ENCODE assay signal across 17 mouse cellular contexts in the genomic region with DNA sequence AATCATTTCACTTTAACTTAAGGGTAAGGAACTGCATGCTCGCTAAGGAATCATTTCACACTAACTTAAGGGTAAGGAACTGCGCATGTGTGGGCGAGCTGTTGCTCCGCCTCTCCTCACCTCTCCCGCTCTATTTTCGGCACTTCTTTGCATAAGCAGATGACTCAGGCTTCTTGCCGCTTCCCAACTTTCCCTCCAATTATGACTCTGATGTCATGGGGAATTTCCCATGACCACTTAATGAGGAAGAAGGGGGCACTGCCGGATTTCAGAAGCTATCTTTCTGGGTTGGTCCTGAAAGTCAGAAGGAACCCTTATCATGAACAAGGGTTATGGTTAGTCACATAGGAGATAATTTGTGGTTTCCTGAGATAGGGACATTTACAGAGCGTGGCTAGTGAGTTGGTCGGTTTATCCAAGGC. TPM values are rescaled to one million over a fixed set of nuclear protein-coding genes. Genes with fewer than 3 reads are reported as not detected.
DNase-seq lines count a peak whose midpoint lies in the region; ATAC-seq and TF ChIP-seq lines count a peak whose summit lies in the region.
"Had no signal": no experiment of that assay in that cellular context is flagged by ENCODE, and none has a peak within 500 bp of the region (broad histone marks: within the 10 kb centered on the region; RNA-seq: fewer than 3 reads in every experiment).

No protein-coding gene starts in this region.

- H3K36me3 ChIP-seq in G1E (replicated peaks): no peaks in the 10 kb centered on the region
- H3K36me3 ChIP-seq: heart, embryonic 12.5 days; hindbrain, embryonic 15.5 days; liver, embryonic 15.5 days had no signal

- no peaks in the 10 kb centered on the region for H3K9me3 ChIP-seq in G1E (replicated peaks)
- H3K9me3 ChIP-seq: heart, embryonic 12.5 days; hindbrain, embryonic 15.5 days; liver, embryonic 15.5 days had no signal

- no peak overlapping the region for H3K4me3 ChIP-seq in G1E (ENCODE audit: low read depth, low read length)
- H3K4me3 ChIP-seq: erythroblast, embryonic 14.5 days; heart, embryonic 12.5 days; hindbrain, embryonic 15.5 days; liver, embryonic 15.5 days had no signal

- peak; percentile 87 for ATAC-seq in G1E (ENCODE audit: extremely low read depth, insufficient number of reproducible peaks, low FRiP score, poor library complexity, severe bottlenecking)
- ATAC-seq in activated CD4-positive, CD25-positive, alpha-beta regulatory T cell, adult 4 months: no peak

- peaks cover 46% of the 10 kb centered on the region for H3K27me3 ChIP-seq in G1E (ENCODE audit: insufficient read depth, low read length)
- H3K27me3 ChIP-seq: heart, embryonic 12.5 days; hindbrain, embryonic 15.5 days had no signal

- DNase-seq in layer of hippocampus, adult 8-10 months (ENCODE audit: low spot score in 2 of 2): peak; percentile 2 to 8
- DNase-seq in layer of hippocampus, adult 9-11 months: no peak
- DNase-seq in G1E (ENCODE audit: low spot score): no peak
- DNase-seq in frontal cortex, postnatal 36 days (ENCODE audit: low spot score in 2 of 2): peak; percentile 61 to 81
- peak; percentile 55 for DNase-seq in right cerebral cortex, postnatal 25 days
- no peak for DNase-seq in adrenal gland, postnatal 4 days (ENCODE audit: low spot score in 2 of 2)
- DNase-seq in yolk sac, embryonic 10.5 days (ENCODE audit: low spot score): no peak
- DNase-seq: cerebellum, postnatal 36 days had no signal

- H3K4me1 ChIP-seq in G1E (ENCODE audit: insufficient read depth, low read depth, low read length): peaks cover 22% of the 10 kb centered on the region
- H3K4me1 ChIP-seq: liver, embryonic 15.5 days had no signal

- TF ChIP-seq CTCF in G1E (IDR thresholded peaks at IDR 0.05; ENCODE audit: low read depth, low read length): no peak

RNA-seq across cellular contexts. Expression of gene Poc1b, which starts 25.3 kb away (rescaled TPM):
- total RNA-seq in layer of hippocampus, adult 8-10 months (2022): 10 to 100 TPM in 1 of 4 experiments, 1 to 10 TPM in 3; 7.4 to 11.2 (median 8.1) TPM
- 53.0 and 54.0 TPM in 2 replicates for total RNA-seq in G1E (2014; fragmentation: Nextera tagmentation)
- total RNA-seq in G1E (2017): 3.0 and 5.6 TPM in 2 replicates
- 17.4 and 20.7 TPM in 2 replicates for polyA plus RNA-seq in G1E (2012)
- 10 to 100 TPM; 10.4 to 10.8 TPM for polyA plus RNA-seq in activated CD4-positive, CD25-positive, alpha-beta regulatory T cell, adult 4 months (2017; shearing (Covaris generic))
- total RNA-seq in adrenal gland, postnatal 4 days (2021): 10 to 100 TPM; 15.1 to 16.4 TPM

RNA-seq across cellular contexts. Expression of gene Galnt4, which starts 26.4 kb away (rescaled TPM):
- 1 to 10 TPM; 3.4 to 4.7 (median 3.8) TPM for total RNA-seq in layer of hippocampus, adult 8-10 months (2022)
- total RNA-seq in G1E (2014; fragmentation: Nextera tagmentation): 4.2 and 4.6 TPM in 2 replicates
- 4.5 and 4.8 TPM in 2 replicates for total RNA-seq in G1E (2017)
- polyA plus RNA-seq in G1E (2012): 0.76 and 1.1 TPM in 2 replicates
- 1 to 10 TPM; 3.0 to 3.1 TPM for polyA plus RNA-seq in activated CD4-positive, CD25-positive, alpha-beta regulatory T cell, adult 4 months (2017; shearing (Covaris generic))
- 10 to 100 TPM; 10.4 to 11.0 TPM for total RNA-seq in adrenal gland, postnatal 4 days (2021)

RNA-seq across cellular contexts. Expression of gene Phxr2, which starts 44.5 kb away (rescaled TPM):
- not detected for total RNA-seq in layer of hippocampus, adult 8-10 months (2022)
- total RNA-seq in G1E (2014; fragmentation: Nextera tagmentation) (not detected in 2 replicates), G1E (2017) (not detected in 2 replicates)
- not detected in 2 replicates for polyA plus RNA-seq in G1E (2012)
- polyA plus RNA-seq in activated CD4-positive, CD25-positive, alpha-beta regulatory T cell, adult 4 months (2017; shearing (Covaris generic)): under 1 TPM in 1 of 2 experiments, not detected in 1; 0.67 TPM
- not detected for total RNA-seq in adrenal gland, postnatal 4 days (2021)
- total RNA-seq: left cerebral cortex, adult 8-10 months had no signal
- polyA plus RNA-seq: erythroblast, embryonic 14.5 days; heart, embryonic 12.5 days; hindbrain, embryonic 15.5 days; kidney, postnatal 0 days; liver, embryonic 15.5 days; macrophage; testis, adult 2 months had no signal

Comparison
In these comparisons a context has a peak if more than half of its experiments do, and no peak if none do; other contexts are left out.
1. DNase-seq: peak in layer of hippocampus, adult 8-10 months (2 of 2), frontal cortex, postnatal 36 days (2 of 2) and right cerebral cortex, postnatal 25 days (single experiment); none in layer of hippocampus, adult 9-11 months (single experiment), G1E (single experiment), adrenal gland, postnatal 4 days (0 of 2) and yolk sac, embryonic 10.5 days (single experiment).